Mouse (Mus musculus) adrenal gland, postnatal 25 days (tissue): ENCODE data around the gene Cd36. TPM values are rescaled to one million over a fixed set of nuclear protein-coding genes. Genes with fewer than 3 reads are reported as not detected.
"Not testable (repeated sequence)": the region's sequence is repeated elsewhere in the genome, so short reads cannot be mapped to it uniquely, and the experiment has no call there.

Source experiments
- DNase-seq: peaks from one replicate; pipeline ENCODE4 v3.0.0; 2021; ENCODE audit warnings: mixed read lengths
- long read RNA-seq: library from polyadenylated mRNA; stranded (forward); transcript quantifications from one replicate; pipeline ENCODE4 v2.0.0, GENCODE M21; 2021
- total RNA-seq: library from RNA; stranded (reverse); gene quantifications from 2 replicates; pipeline ENCODE4 v1.2.3, GENCODE M21; 2021

Gene Cd36
- 361 and 381 TPM in 2 replicates for total RNA-seq
- long read RNA-seq, transcript Cd36-204 (15 exons, 3,399 nt) = minor isoform, 45 of 244 reads
- long read RNA-seq, transcript Cd36-201 (15 exons, 3,016 nt) = major isoform, 70 of 244 reads
- long read RNA-seq, transcript Cd36-202 (16 exons, 2,708 nt) = minor isoform, 11 of 244 reads
- long read RNA-seq, transcript Cd36-206 (15 exons, 2,564 nt) = minor isoform, 9 of 244 reads
- long read RNA-seq, partial matches to known transcripts = 28 of 244 reads
- long read RNA-seq, other reads (novel, unspliced or antisense) = 79 of 244 reads

DNA sequence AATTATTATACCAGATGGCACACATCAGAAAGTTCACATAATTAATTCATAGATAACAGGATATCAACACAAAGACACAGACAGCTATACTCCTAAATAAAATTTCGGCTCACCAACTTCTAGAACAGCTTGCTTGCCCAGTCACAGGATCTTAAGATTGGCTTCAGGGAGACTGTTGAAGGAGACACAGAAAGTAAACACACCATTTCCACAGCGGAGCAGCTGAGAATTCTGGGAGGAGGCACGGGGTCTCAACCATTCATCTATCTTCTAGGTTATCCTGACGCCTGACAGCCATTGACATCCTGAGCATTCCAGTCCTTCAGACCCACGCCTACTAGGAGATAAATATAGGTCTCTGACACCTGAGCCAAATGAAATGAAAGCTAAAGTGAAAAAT, at the start of gene Cd36:
TSS of gene Cd36 (minus strand) at position 204 of the 400 bp plus-strand sequence.
- DNase-seq = no peak

- DNase-seq = no peak
Observed at GRCm38 (mm10) chr5:17934501-17934900, 45.9 kb upstream of the Cd36 start.

GRCm38 (mm10) chr5:17931588-17931987, 43.0 kb upstream of the Cd36 start:
- not testable (repeated sequence) for DNase-seq

DNA sequence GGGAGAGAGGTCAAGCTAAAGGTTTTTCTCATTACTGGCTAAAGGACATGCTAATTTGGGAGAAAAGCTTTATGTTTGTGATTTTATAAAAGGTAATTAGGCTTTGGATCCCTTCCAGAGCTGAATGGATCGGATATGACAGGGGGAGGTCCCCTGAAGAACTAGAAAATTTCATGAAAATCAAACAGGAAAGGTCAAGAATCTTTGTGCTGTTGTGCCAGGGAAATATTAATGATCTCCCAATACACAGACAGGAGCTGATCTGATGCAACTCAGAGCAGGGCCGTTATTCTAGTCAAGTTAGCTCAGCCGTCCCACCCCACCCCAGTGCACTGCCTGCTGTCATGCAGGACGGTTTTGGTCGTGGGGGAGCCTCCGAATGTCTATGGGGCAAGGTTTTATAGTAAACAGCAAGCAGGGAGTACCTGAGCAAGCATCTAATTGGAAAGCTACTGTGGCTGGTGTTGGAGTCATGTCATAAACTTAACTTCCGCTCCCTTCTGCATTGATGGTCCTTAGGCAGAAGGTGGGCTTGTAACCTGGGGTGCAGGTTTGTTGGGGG, 40.5 kb upstream of the Cd36 start:
- no peak for DNase-seq

- DNase-seq = no peak
Observed at GRCm38 (mm10) chr5:17928471-17928870, 39.9 kb upstream of the Cd36 start.

DNA sequence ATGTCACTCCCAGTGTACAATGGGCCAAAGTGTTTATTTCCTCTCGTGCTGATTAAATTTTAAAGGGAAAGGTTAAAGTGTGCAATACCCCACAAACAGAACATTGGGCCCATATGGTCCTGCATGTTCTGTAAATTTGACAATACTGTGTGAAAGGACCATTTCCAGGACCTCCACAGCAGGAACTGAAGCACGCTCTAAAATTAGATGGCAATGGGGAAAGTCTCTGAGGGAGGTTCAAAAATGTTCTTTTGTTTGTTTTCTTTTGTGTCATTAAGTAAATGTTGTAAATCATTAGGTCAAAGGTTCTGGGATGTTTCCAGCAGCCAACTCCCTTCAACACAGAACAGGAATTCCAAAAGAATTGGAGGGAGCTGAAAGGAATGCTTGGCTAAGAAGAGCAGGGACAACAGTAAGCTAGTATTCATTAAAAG, 35.5 kb upstream of the Cd36 start:
- DNase-seq = no peak

DNA sequence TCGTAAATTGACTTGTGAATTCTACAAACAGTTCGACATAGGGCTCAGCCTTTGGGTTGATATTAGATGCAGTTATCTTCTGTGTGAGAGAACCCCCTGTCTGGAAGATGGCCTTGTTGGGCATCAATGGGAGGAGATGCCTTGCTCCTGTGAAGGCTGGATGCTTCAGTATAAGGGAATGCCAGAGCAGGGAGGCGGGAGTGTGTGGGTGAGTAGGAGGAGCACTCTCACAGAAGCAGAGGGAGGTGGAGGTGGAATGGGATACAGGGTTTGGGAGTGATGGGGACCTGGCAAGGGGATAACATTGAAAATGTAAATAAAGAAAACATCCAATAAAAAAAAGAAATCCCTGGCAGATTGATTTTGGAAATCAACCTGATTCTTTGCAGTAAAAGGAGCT, 35.0 kb upstream of the Cd36 start:
- no peak for DNase-seq

GRCm38 (mm10) chr5:17918966-17919365, 30.4 kb upstream of the Cd36 start:
- DNase-seq = no peak

GRCm38 (mm10) chr5:17904766-17905165, 16.2 kb upstream of the Cd36 start:
- DNase-seq = no peak

DNA sequence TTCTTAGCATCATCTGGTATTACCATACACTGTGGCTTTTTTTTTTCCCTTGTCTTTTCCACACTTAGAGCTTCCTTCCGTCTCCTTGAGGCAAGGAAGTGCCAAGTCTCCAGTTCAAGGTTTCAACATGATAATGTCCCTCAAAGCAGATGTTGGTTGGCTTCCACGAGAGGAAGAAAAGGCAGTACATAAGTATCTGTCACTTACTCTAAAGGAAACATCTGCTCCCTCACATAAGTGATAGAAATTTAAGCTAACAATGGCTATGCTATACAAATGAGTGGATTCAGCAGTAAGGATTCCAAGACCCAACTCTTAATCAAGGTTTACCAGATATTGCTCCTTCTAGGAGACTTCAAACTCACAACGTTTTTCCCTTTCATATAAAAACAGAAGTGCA, 10.3 kb upstream of the Cd36 start:
- DNase-seq = no peak

DNA sequence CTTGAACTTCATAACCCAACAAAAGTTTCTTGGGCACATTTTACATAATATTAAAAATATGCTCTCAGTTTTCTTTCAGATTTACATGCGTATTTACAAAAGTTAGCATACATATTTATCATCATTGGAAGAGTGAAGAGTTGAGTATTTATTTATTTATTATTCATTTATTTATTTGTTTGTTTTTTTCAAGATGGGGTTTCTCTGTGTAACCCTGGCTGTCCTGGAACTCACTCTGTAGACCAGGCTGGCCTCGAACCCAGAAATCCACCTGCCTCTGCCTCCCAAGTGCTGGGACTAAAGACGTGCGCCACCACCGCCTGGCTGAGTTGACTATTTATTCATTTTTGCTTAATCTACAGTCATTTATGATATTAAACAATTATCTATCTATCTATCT, 9.0 kb upstream of the Cd36 start:
- DNase-seq = not testable (repeated sequence)

DNA sequence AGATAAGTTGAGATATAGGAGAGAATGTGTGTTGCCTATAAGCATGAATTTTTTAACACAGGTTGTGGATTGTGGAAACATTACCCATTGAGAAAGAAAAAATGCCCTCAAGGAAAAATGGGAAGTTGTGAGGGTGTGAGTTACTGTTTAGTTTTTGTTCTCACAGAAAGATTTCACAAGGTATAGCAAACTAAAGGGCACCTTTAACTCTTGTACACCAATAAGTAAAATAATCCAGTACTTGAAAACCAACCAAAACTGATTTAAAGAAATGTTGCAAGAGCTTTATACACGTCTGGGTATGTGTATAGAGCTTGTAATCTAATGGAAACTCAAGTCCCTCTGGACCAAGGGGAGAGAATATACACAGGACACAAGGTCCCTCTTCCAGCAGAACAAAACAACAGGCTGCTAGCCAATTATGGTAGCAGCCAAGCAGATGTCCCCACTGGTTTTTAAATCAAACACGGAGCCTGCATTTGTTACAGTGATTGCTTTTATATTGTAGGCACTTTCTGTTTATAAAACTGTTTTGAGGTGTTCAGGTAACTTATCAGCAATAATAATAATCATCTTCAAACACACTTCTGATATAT, 5.1 kb upstream of the Cd36 start:
- no peak for DNase-seq

GRCm38 (mm10) chr5:17889291-17889690, 690 bp upstream of the Cd36 start:
- DNase-seq = no peak

GRCm38 (mm10) chr5:17886377-17886776, 2.2 kb downstream of the Cd36 start:
- no peak for DNase-seq

DNA sequence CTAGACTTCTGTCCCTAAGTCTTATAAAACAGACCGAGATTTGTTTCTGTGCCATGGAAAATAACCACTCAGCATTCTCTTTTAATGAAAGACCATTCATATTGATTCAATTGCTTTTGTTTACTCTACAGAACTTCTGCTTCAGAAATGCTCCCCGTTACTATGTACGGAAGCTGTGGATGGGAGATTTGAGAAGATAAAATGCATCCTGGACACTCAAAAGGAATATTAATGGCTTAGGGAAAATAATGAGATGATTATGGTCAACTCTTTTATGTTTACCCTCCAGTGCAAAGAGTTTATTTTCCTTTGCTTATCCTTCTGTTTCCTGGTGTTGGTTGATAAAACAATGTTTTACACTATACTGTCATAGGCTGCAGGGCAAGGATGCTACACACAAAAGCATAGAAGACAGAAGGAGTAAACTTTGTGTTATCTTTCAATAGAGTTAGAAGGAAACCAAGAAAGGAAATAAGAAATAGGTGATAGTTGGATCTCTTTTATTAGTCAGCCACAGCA, 5.2 kb downstream of the Cd36 start:
- no peak for DNase-seq

DNA sequence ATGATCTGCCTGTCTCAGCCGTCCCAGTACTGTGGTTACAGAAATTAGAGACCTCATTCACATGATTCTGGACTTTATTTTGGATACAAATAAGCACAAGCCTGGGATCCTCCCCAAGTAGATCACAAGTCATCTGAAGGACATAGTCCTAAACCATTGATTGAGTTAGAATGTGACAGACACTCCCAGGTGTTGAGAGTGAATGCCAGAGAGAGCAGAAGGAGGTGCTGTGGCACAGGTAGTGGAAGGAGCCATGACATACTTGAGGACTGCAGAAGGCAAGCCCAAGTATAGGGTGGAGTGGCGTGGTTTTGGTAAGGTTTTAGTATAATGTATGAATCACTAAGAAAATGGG, 7.1 kb downstream of the Cd36 start:
- DNase-seq = no peak

GRCm38 (mm10) chr5:17880799-17881541, 7.6 kb downstream of the Cd36 start:
- no peak for DNase-seq

DNA sequence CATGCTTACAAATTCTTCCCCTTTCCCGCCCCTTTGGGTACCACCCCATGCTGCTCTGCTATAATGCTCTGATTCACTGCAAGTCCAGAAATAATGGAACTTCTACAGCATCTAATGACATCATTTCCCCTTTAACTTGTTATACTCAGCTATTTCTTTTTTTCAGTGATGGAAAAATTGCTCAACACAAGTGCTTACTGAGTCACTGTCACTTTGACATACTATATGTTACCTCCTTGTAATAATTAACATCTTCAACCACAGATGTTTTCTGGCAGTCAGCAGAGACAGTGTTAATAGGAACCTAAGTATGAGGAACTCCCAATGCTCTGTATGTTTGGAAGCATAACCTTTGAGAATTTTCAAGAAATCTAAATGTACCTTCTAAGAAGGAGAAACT, 8.7 kb downstream of the Cd36 start:
- no peak for DNase-seq

DNA sequence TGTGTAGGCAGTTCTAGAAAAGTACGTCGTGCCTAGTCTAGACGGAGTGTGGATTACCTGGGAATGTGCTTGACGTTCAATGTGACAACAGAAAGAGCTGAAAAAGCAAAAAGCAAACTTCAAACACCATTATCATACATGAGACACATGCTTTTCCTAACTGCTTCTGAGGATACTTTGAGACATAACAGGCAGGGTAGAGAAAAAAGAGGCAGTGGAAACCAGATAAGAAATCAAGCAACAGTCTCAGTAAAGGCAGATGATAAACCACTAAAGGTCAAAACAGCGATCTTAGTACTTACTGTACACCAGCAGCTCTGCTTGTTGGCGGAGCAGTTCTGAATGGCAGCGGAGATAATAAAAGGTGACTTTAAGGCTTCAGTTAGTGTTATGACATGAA, 11.6 kb downstream of the Cd36 start:
- no peak for DNase-seq

- DNase-seq = no peak
Observed at GRCm38 (mm10) chr5:17876637-17877036, 12.0 kb downstream of the Cd36 start.

DNA sequence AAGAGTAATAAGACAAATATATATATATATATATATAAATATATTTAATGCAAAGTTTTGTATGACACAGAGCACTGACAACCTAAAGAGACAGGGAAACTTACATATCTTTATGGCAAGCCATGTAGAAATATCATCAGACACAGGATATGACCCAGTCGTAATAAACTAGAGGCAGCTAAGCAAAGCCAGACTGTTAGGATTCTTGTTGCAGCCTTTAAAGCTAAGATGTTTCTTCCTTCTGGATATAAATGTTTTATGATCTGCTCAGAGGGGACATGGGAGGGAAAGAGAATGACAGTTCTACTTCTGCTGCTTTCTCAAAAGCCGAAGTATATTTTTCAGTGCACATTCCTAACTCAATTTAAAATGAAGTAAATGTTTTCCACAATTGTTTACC, 14.3 kb downstream of the Cd36 start:
- DNase-seq = no peak

DNA sequence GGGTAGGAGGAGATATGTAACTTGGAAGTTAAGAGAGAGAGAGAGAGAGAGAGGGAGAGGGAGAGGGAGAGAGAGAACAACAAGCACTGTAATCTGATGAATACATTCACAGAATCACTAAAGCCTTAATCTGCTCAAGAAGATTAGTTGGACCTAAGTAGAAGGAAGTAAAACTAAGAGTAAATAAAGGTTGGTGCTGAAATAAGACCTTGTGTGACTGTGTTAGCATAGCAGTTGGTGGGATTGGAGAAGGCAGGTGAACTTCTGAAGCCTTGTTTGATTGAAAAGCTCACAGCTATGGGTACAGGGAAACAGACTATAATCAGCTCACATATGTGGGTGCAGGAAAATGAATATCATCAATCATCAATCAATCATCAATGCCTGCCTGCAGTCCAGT, 23.2 kb downstream of the Cd36 start:
- no peak for DNase-seq

GRCm38 (mm10) chr5:17863085-17863484, 25.5 kb downstream of the Cd36 start:
- no peak for DNase-seq
